Mouse (Mus musculus) C2C12 (cell line): ENCODE results near the gene Rabac1. TPM values are rescaled to one million over a fixed set of nuclear protein-coding genes. Genes with fewer than 3 reads are reported as not detected.

Experiments
- H3K27me3 ChIP-seq: one replicate; pipeline ENCODE4 v1.6.1; 2011; ENCODE audit not compliant: control insufficient read depth, insufficient read depth, insufficient read length
- H3K36me3 ChIP-seq: one replicate; pipeline ENCODE4 v1.6.1; 2011; ENCODE audit not compliant: control insufficient read depth, insufficient read depth
- H3K4me3 ChIP-seq: one replicate; pipeline ENCODE4 v1.5.1; 2011; ENCODE audit warnings: mild to moderate bottlenecking, control low read depth; ENCODE audit not compliant: poor library complexity, insufficient read depth, severe bottlenecking
- H3K79me2 ChIP-seq: one replicate; pipeline ENCODE4 v1.6.1; 2011; ENCODE audit not compliant: control insufficient read depth, insufficient read depth
- H3K79me3 ChIP-seq: one replicate; pipeline ENCODE4 v1.6.1; 2011; ENCODE audit warnings: low read depth, control low read depth
- H3ac ChIP-seq: one replicate; pipeline ENCODE3; 2011; ENCODE audit warnings: low read depth; ENCODE audit not compliant: control insufficient read depth, insufficient read length
- CEBPB ChIP-seq: IDR thresholded peaks from one replicate; pipeline ENCODE4 v1.6.1; 2011; ENCODE audit warnings: low read depth, mild to moderate bottlenecking, control low read depth, moderate library complexity
- CTCF ChIP-seq: IDR thresholded peaks from one replicate; pipeline ENCODE4 v1.5.1; 2011; ENCODE audit not compliant: control insufficient read depth, insufficient read depth, insufficient read length
- FOSL1 ChIP-seq: IDR thresholded peaks from one replicate; pipeline ENCODE4 v1.8.0; 2011; ENCODE audit warnings: mild to moderate bottlenecking, low read length; ENCODE audit not compliant: poor library complexity, insufficient read depth, severe bottlenecking
- MAX ChIP-seq: IDR thresholded peaks from one replicate; pipeline ENCODE4 v1.6.1; 2011; ENCODE audit warnings: mild to moderate bottlenecking, control low read depth
- MYOD1 ChIP-seq: IDR thresholded peaks from one replicate; pipeline ENCODE4 v1.6.1; 2011; ENCODE audit warnings: low read depth; ENCODE audit not compliant: control insufficient read depth, insufficient read length
- MYOG ChIP-seq: IDR thresholded peaks from one replicate; pipeline ENCODE4 v1.6.1; 2011; ENCODE audit not compliant: control insufficient read depth, insufficient read length; ENCODE audit errors: extremely low read depth
- USF1 ChIP-seq: IDR thresholded peaks from one replicate; pipeline ENCODE4 v1.6.1; 2011; ENCODE audit warnings: low read depth, mild to moderate bottlenecking, control low read depth, moderate library complexity
- polyA plus RNA-seq: library from polyadenylated mRNA; unstranded; fragments of >200 nt; fragmentation: generic; extraction: Trizol; gene quantifications from one replicate; pipeline ENCODE4 v1.2.1, GENCODE M21; 2012; ENCODE audit warnings: missing spikeins

Gene Rabac1
- polyA plus RNA-seq, 1 experiment = 208 TPM

- H3K36me3 ChIP-seq = no peaks in the 10 kb centered on the region
Observed at GRCm38 (mm10) chr7:24985799-24986198, 13.2 kb upstream of the Rabac1 start.

GRCm38 (mm10) chr7:24984307-24984706 is 11.8 kb upstream of the Rabac1 start:
- H3K79me2 ChIP-seq = no peaks in the 10 kb centered on the region
- H3K27me3 ChIP-seq = peaks cover 10% of the 10 kb centered on the region
- no peak overlapping the region for H3K4me3 ChIP-seq
- no peaks in the 10 kb centered on the region for H3K36me3 ChIP-seq
- H3K79me3 ChIP-seq = no peaks in the 10 kb centered on the region
- no peak overlapping the region for H3ac ChIP-seq
- TF ChIP-seq USF1 = no peak
- no peak for TF ChIP-seq MYOD1
- TF ChIP-seq FOSL1 = no peak
- no peak for TF ChIP-seq CEBPB
- TF ChIP-seq MAX = no peak
- no peak for TF ChIP-seq CTCF
- TF ChIP-seq MYOG = no peak

More at GRCm38 (mm10) chr7:24985799-24986198, 13.2 kb upstream of the Rabac1 start:
- Histone ChIP-seq H3K79me2 (no peaks in the 10 kb centered on the region), H3ac (no peak overlapping the region), H3K79me3 (no peaks in the 10 kb centered on the region), H3K4me3 (no peak overlapping the region), H3K27me3 (peaks cover 6% of the 10 kb centered on the region)
- no peak for TF ChIP-seq CEBPB
- no peak for TF ChIP-seq MYOD1
- TF ChIP-seq CTCF = no peak
- no peak for TF ChIP-seq USF1
- no peak for TF ChIP-seq MYOG
- TF ChIP-seq FOSL1 = no peak
- no peak for TF ChIP-seq MAX

GRCm38 (mm10) chr7:24983396-24983795 is 10.8 kb upstream of the Rabac1 start:
- H3K27me3 ChIP-seq = peaks cover 19% of the 10 kb centered on the region
- H3K36me3 ChIP-seq = no peaks in the 10 kb centered on the region
- no peak overlapping the region for H3K4me3 ChIP-seq
- no peaks in the 10 kb centered on the region for H3K79me2 ChIP-seq
- no peak for TF ChIP-seq CTCF
- TF ChIP-seq USF1 = no peak
- TF ChIP-seq MAX = no peak
- TF ChIP-seq FOSL1 = no peak
- TF ChIP-seq CEBPB = no peak
- TF ChIP-seq MYOG = no peak
- TF ChIP-seq MYOD1 = no peak
- H3ac ChIP-seq = no peak overlapping the region
- no peaks in the 10 kb centered on the region for H3K79me3 ChIP-seq

GRCm38 (mm10) chr7:24980439-24980838 is 7.9 kb upstream of the Rabac1 start:
- Histone ChIP-seq H3K4me3 (no peak overlapping the region), H3K27me3 (peaks cover 20% of the 10 kb centered on the region), H3K36me3 (no peaks in the 10 kb centered on the region), H3K79me2 (no peaks in the 10 kb centered on the region), H3ac (no peak overlapping the region), H3K79me3 (no peaks in the 10 kb centered on the region)
- no peak for TF ChIP-seq CTCF
- TF ChIP-seq USF1 = no peak
- TF ChIP-seq MYOD1 = no peak
- TF ChIP-seq MAX = no peak
- no peak for TF ChIP-seq CEBPB
- no peak for TF ChIP-seq FOSL1
- no peak for TF ChIP-seq MYOG

GRCm38 (mm10) chr7:24978781-24979180 is 6.2 kb upstream of the Rabac1 start:
- Histone ChIP-seq H3K79me2 (no peaks in the 10 kb centered on the region), H3ac (no peak overlapping the region), H3K79me3 (no peaks in the 10 kb centered on the region), H3K4me3 (no peak overlapping the region), H3K36me3 (no peaks in the 10 kb centered on the region), H3K27me3 (peaks cover 20% of the 10 kb centered on the region)
- TF ChIP-seq MYOD1 = no peak
- no peak for TF ChIP-seq CTCF
- TF ChIP-seq CEBPB = no peak
- no peak for TF ChIP-seq USF1

- Histone ChIP-seq H3ac (no peak overlapping the region), H3K4me3 (no peak overlapping the region), H3K27me3 (peaks cover 14% of the 10 kb centered on the region), H3K36me3 (no peaks in the 10 kb centered on the region), H3K79me3 (no peaks in the 10 kb centered on the region), H3K79me2 (no peaks in the 10 kb centered on the region)
- TF ChIP-seq MYOG (no peak), CEBPB (no peak), MAX (no peak), MYOD1 (no peak), CTCF (no peak), FOSL1 (no peak), USF1 (no peak)
Observed at GRCm38 (mm10) chr7:24974893-24975595, 2.5 kb upstream of the Rabac1 start.
